Mouse (Mus musculus) liver, embryonic 12.5 days (tissue): Measurements from ENCODE around the gene Nipsnap1. TPM values are rescaled to one million over a fixed set of nuclear protein-coding genes. Genes with fewer than 3 reads are reported as not detected.

Experiments
- ATAC-seq: fragments of 200-750 bp; cut with Nextera tagmentation; 2 replicates; pipeline ENCODE4 v1.8.0; 2017; ENCODE audit warnings: moderate number of reproducible peaks, mild to moderate bottlenecking, moderate library complexity
- H3K27ac ChIP-seq: fragments of 300-500 bp; sonication (generic); 2 replicates; pipeline ENCODE4 v1.5.1; 2016; ENCODE audit warnings: mild to moderate bottlenecking
- H3K27me3 ChIP-seq: fragments of 300-500 bp; sonication (generic); replicated peaks from 2 replicates; pipeline ENCODE4 v1.6.1; 2016; ENCODE audit warnings: mild to moderate bottlenecking, moderate library complexity
- H3K36me3 ChIP-seq: fragments of 300-500 bp; sonication (generic); 2 replicates; pipeline ENCODE4 v1.6.1; 2016; ENCODE audit warnings: mild to moderate bottlenecking, moderate library complexity
- H3K4me1 ChIP-seq: fragments of 300-500 bp; sonication (generic); 2 replicates; pipeline ENCODE4 v1.6.1; 2016
- H3K4me2 ChIP-seq: fragments of 300-500 bp; sonication (generic); 2 replicates; pipeline ENCODE4 v1.6.1; 2016; ENCODE audit warnings: mild to moderate bottlenecking, moderate library complexity
- H3K4me3 ChIP-seq: fragments of 300-500 bp; sonication (generic); 2 replicates; pipeline ENCODE4 v1.5.1; 2016; ENCODE audit warnings: mild to moderate bottlenecking, moderate library complexity
- H3K9ac ChIP-seq: fragments of 300-500 bp; sonication (generic); 2 replicates; pipeline ENCODE4 v1.6.1; 2016; ENCODE audit warnings: mild to moderate bottlenecking, moderate library complexity
- H3K9me3 ChIP-seq: fragments of 300-500 bp; sonication (generic); replicated peaks from 2 replicates; pipeline ENCODE4 v1.6.1; 2016; ENCODE audit warnings: mild to moderate bottlenecking, moderate library complexity
- WGBS: fragments of 180-500 bp; shearing (Covaris S2); methylation state at CpG from one replicate; pipeline ENCODE4 v1.1.7; 2016; ENCODE audit not compliant: insufficient replicate concordance; 5-methylcytosine and 5-hydroxymethylcytosine counted together
- microRNA-seq: library from miRNA; unstranded; fragments of <30 nt; microRNA quantifications from one replicate; pipeline ENCODE4, GENCODE M21; 2017
- polyA plus RNA-seq: library from polyadenylated mRNA; unstranded; fragments of >200 nt; fragmentation: Nextera tagmentation; extraction: Ambion mirVana; gene quantifications from 2 replicates; pipeline ENCODE4 v1.2.1, GENCODE M21; 2016

The Nipsnap1 gene
- polyA plus RNA-seq, 1 experiment from 2014 or later: 76.6 TPM

GRCm38 (mm10) chr11:4931009-4931601 is 57.4 kb downstream of the Nipsnap1 start:
- Histone ChIP-seq H3K36me3 (peaks cover 42% of the 10 kb centered on the region), H3K4me3 (no peak overlapping the region), H3K27ac (no peak overlapping the region), H3K4me1 (0 out of 2 replicates have a peak, but pooled peaks cover 4% of the 10 kb centered on the region), H3K9ac (no peak overlapping the region), H3K4me2 (no peak overlapping the region), H3K27me3 (no peaks in the 10 kb centered on the region), H3K9me3 (no peaks in the 10 kb centered on the region)
- no peak for ATAC-seq
- 64% methylated on average over 1 of the region's 1 CpGs for WGBS

GRCm38 (mm10) chr11:4936243-4936642 is 62.5 kb downstream of the Nipsnap1 start:
- Histone ChIP-seq H3K9ac (no peak overlapping the region), H3K27me3 (peaks cover 9% of the 10 kb centered on the region; the same call in 1 of the 2 replicates), H3K4me3 (no peak overlapping the region), H3K4me2 (no peak overlapping the region), H3K27ac (no peak overlapping the region), H3K36me3 (no peaks in the 10 kb centered on the region), H3K4me1 (no peaks in the 10 kb centered on the region), H3K9me3 (no peaks in the 10 kb centered on the region)
- WGBS: 66% methylated on average over 5 of the region's 5 CpGs
- no peak for ATAC-seq

Small RNAs within 50 kb of the gene (microRNA-seq; reads per million reads assigned to microRNA genes)
- gene Mir6918: not detected

Other genes with a start within 250 kb of the Nipsnap1 start
- 26.7 and 27.8 TPM in 2 replicates for gene Ascc2, start 236.2 kb upstream of the Nipsnap1 start, polyA plus RNA-seq
- gene Uqcr10, start 169.6 kb upstream of the Nipsnap1 start, polyA plus RNA-seq: 698 and 713 TPM in 2 replicates
- gene Zmat5, start 169.3 kb upstream of the Nipsnap1 start, polyA plus RNA-seq: 33.4 and 33.8 TPM in 2 replicates
- 0.05 and 0.06 TPM in 2 replicates for gene Cabp7, start 127.2 kb upstream of the Nipsnap1 start, polyA plus RNA-seq
- 29.5 and 33.0 TPM in 2 replicates for gene Nf2, start 24.4 kb upstream of the Nipsnap1 start, polyA plus RNA-seq
- 27.8 and 28.1 TPM in 2 replicates for gene Thoc5, start 21.4 kb downstream of the Nipsnap1 start, polyA plus RNA-seq
- gene Nefh, start 74.1 kb downstream of the Nipsnap1 start, polyA plus RNA-seq: 0.66 and 0.73 TPM in 2 replicates
- 110 TPM in 2 replicates for gene Ap1b1, start 112.9 kb downstream of the Nipsnap1 start, polyA plus RNA-seq
- 0.77 and 1.1 TPM in 2 replicates for gene Rasl10a, start 184.2 kb downstream of the Nipsnap1 start, polyA plus RNA-seq
- 35.2 and 37.5 TPM in 2 replicates for gene Gas2l1, start 191.4 kb downstream of the Nipsnap1 start, polyA plus RNA-seq
- gene Rhbdd3, start 225.0 kb downstream of the Nipsnap1 start, polyA plus RNA-seq: 19.0 and 22.9 TPM in 2 replicates
- 432 and 434 TPM in 2 replicates for gene Ewsr1, start 225.3 kb downstream of the Nipsnap1 start, polyA plus RNA-seq